Mouse (Mus musculus) lung, embryonic 14.5 days (tissue): ENCODE results near the gene Ppp2r3c. TPM values are rescaled to one million over a fixed set of nuclear protein-coding genes. Genes with fewer than 3 reads are reported as not detected.
"Not testable (repeated sequence)": the region's sequence is repeated elsewhere in the genome, so short reads cannot be mapped to it uniquely, and the experiment has no call there.

Experiments
- ATAC-seq: fragments of 200-750 bp; cut with Nextera tagmentation; 2 replicates; pipeline ENCODE4 v1.8.0; 2017; ENCODE audit warnings: mild to moderate bottlenecking, moderate TSS enrichment, moderate library complexity; ENCODE audit not compliant: insufficient read depth
- DNase-seq: peaks from one replicate; pipeline ENCODE4 v3.0.0-alpha.2; 2015
- H3K27ac ChIP-seq: fragments of 300-500 bp; sonication (generic); 2 replicates; pipeline ENCODE4 v1.5.1; 2014; ENCODE audit warnings: low read depth, mild to moderate bottlenecking, moderate library complexity
- H3K27me3 ChIP-seq: fragments of 300-500 bp; sonication (generic); 2 replicates; pipeline ENCODE4 v1.6.1; 2014; ENCODE audit warnings: low read length, control low read depth; ENCODE audit not compliant: insufficient read depth
- H3K36me3 ChIP-seq: fragments of 300-500 bp; sonication (generic); 2 replicates; pipeline ENCODE4 v1.6.1; 2014; ENCODE audit warnings: control low read depth; ENCODE audit not compliant: insufficient read depth
- H3K4me1 ChIP-seq: fragments of 300-500 bp; sonication (generic); 2 replicates; pipeline ENCODE4 v1.6.1; 2014; ENCODE audit warnings: antibody characterized with exemption, control low read depth; ENCODE audit not compliant: insufficient read depth
- H3K4me2 ChIP-seq: fragments of 300-500 bp; sonication (generic); 2 replicates; pipeline ENCODE4 v1.6.1; 2014; ENCODE audit warnings: mild to moderate bottlenecking
- H3K4me3 ChIP-seq: fragments of 300-500 bp; sonication (generic); 2 replicates; pipeline ENCODE4 v1.5.1; 2014; ENCODE audit warnings: low read depth, low read length
- H3K9ac ChIP-seq: fragments of 300-500 bp; sonication (generic); 2 replicates; pipeline ENCODE4 v1.6.1; 2014
- H3K9me3 ChIP-seq: fragments of 300-500 bp; sonication (generic); 2 replicates; pipeline ENCODE4 v1.6.1; 2016; ENCODE audit warnings: low read depth, low read length, control low read depth
- CTCF ChIP-seq: IDR thresholded peaks from 2 replicates; pipeline ENCODE4 v1.5.1; 2016; ENCODE audit warnings: antibody characterized with exemption, low read depth
- WGBS: fragments of 180-500 bp; shearing (Covaris S2); extraction: QIAGEN DNeasy Blood & Tissue Kit; methylation state at CpG from one replicate; pipeline ENCODE4 v1.1.7; 2014; 5-methylcytosine and 5-hydroxymethylcytosine counted together
- polyA plus RNA-seq: library from polyadenylated mRNA; unstranded; fragments of >200 nt; fragmentation: Nextera tagmentation; extraction: Ambion mirVana; gene quantifications from 2 replicates; pipeline ENCODE4 v1.2.1, GENCODE M21; 2014

The Ppp2r3c gene
- polyA plus RNA-seq, 1 experiment from 2014 or later: 14.8 TPM

DNA sequence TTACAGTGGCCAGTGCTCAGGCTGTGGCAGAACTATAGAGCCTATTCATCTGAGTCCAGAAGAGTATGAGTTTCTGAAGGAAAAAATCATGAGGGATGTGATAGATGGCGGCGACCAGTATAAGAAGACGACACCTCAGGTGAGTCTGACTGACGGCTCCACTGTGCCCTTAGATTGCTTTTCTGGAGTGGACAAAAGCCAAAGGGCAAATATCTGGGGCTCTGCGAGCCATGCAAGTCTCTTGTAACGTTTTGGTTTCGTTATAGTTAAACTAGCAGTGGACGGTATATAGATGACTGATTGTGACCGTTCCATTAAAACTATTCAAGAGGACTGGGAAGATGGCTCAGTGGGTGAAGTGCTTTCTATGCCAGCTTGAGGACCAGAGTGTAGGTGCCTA, 5.9 kb upstream of the Ppp2r3c start:
- Histone ChIP-seq H3K9me3 (no peaks in the 10 kb centered on the region), H3K4me3 (no peak overlapping the region), H3K9ac (no peak overlapping the region), H3K27ac (no peak overlapping the region), H3K36me3 (peaks cover 15% of the 10 kb centered on the region), H3K4me2 (no peak overlapping the region), H3K4me1 (no peaks in the 10 kb centered on the region), H3K27me3 (no peaks in the 10 kb centered on the region)
- DNase-seq (no peak), ATAC-seq (no peak)
- TF ChIP-seq CTCF: no peak
- WGBS: 87% methylated on average over 9 of the region's 9 CpGs

DNA sequence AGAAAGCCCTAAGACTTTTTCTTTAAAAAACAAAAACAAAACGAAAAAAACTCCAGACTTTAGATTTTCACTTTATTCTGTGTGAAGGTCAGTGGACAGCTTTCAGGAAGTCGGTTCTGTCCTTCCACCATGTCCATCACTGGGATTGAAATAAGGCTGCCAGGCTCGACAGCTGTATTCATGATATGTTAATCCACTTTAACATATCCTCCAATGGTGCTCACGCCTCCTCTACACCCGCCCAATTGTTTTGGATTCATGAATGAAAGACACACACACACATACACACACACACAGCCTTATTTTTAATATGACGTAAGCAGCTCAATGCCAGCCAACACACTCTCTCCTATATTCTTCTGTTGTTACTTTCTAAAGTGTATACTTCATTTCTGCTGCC, 4.8 kb upstream of the Ppp2r3c start:
- WGBS: 87% methylated on average over 6 of the region's 6 CpGs
- Histone ChIP-seq H3K27me3 (no peaks in the 10 kb centered on the region), H3K4me1 (no peaks in the 10 kb centered on the region), H3K4me2 (no peak overlapping the region), H3K4me3 (no peak overlapping the region), H3K9ac (no peak overlapping the region), H3K27ac (no peak overlapping the region), H3K9me3 (no peaks in the 10 kb centered on the region), H3K36me3 (peaks cover 15% of the 10 kb centered on the region)
- no peak for TF ChIP-seq CTCF
- DNase-seq: no peak
- no peak for ATAC-seq

DNA sequence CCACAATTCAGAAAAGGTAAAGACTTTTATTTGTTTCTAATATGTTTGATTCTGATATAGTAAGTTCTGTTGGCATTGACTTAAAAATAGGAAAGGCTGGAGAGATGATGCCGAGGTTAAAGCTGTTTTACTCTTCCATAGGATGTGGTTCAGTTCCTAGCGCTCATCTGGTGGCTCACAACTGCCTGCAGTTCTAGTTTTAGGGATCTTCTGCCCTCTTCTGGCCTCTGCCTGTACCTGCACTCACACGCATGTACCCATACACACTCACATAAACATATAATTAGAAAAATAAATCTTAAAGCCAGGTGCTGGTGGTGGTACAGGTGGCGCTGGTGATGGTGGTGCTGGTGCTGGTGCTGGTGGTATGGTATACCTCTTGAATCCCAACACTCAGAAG, 3.6 kb upstream of the Ppp2r3c start:
- H3K36me3 ChIP-seq: peaks cover 15% of the 10 kb centered on the region
- H3K4me3 ChIP-seq: no peak overlapping the region
- H3K9ac ChIP-seq: no peak overlapping the region
- TF ChIP-seq CTCF: no peak
- no peaks in the 10 kb centered on the region for H3K4me1 ChIP-seq
- no peak overlapping the region for H3K4me2 ChIP-seq
- ATAC-seq (no peak), DNase-seq (no peak)
- no peaks in the 10 kb centered on the region for H3K9me3 ChIP-seq
- H3K27me3 ChIP-seq: no peaks in the 10 kb centered on the region
- 91% methylated on average over 4 of the region's 4 CpGs for WGBS
- H3K27ac ChIP-seq: no peak overlapping the region

DNA sequence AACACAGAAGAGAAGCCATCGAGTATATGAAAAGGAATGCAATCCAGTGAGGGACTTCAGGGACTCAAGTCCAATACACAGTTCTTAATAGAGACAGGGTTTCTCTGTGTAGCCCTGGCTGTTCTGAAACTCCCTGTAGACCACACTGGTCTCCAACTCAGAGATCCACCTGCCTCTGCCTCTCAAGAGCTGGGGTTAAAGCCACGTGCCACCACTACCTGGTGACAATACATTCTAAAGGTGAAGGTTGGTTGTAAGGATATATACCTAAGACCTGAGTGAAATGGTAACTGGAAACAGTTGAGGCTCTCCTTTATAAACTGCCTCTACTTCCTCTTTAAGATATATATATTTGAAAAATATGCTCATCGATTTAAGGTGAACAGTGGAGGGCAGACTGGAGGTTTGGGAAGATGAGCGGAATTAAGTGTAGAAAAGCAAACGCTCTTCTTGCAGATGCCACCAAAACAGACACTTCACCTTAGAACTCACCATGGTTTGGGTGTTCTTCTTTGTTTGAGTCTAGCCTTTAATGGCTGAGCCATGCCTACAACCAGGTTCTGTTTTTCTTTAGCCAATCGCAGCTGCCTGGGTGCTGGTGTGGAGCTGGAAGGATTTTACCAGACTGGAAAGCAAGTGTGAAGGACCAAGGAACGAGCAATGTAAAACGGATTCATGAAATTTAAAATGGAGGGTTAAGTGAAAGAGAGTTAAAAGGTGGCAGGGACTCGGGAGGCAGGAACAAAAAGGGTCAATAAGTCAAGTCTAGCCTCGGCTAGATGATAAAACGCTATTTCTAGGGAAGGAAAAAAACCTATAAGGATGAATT, 1.1 kb downstream of the Ppp2r3c start:
- ATAC-seq: 0 out of 2 replicates have a peak, but pooled peaks have one; percentile 4
- peak; percentile 42 for DNase-seq
- Histone ChIP-seq H3K9ac (peak overlapping the region; percentile 49), H3K9me3 (no peaks in the 10 kb centered on the region), H3K4me3 (peak overlapping the region; percentile 48), H3K4me1 (peaks cover 7% of the 10 kb centered on the region; the same call in 1 of the 2 replicates), H3K27me3 (no peaks in the 10 kb centered on the region), H3K4me2 (peak overlapping the region; percentile 65), H3K36me3 (peaks cover 21% of the 10 kb centered on the region), H3K27ac (peak overlapping the region; percentile 85)
- WGBS: 38% methylated on average over 11 of the region's 11 CpGs
- TF ChIP-seq CTCF: no peak

DNA sequence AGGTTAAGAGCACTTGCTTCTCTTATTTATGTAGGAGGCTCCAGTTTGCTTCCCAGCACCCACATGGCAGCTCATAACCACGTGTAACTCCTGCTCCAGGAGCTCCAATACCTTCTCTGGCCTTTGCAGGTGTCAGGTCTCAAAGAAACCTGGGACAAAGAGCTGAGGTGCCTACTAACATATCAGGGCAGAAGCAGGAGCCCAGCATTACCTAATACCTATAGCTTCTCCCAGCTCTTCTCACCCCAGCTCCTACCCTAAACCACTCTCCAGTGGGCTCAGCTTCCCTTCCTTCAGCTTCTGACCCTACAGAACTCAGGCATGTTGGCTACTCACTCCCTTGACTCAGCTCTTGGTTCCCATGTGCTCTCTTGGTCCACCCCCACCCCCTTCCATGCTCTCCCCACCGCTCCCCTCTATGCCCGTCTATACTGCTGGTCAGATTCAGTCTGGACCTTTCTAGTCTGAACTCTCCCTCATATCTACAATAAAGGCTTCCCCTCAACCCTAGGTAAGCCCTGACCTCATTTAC, 1.9 kb downstream of the Ppp2r3c start:
- ATAC-seq (no peak), DNase-seq (no peak)
- Histone ChIP-seq H3K9me3 (no peaks in the 10 kb centered on the region), H3K27ac (no peak overlapping the region), H3K36me3 (peaks cover 21% of the 10 kb centered on the region), H3K4me2 (peak overlapping the region; percentile 65), H3K4me3 (peak overlapping the region; percentile 48; the same call in 1 of the 2 replicates), H3K27me3 (no peaks in the 10 kb centered on the region), H3K4me1 (peaks cover 7% of the 10 kb centered on the region; the same call in 1 of the 2 replicates), H3K9ac (no peak overlapping the region)
- 77% methylated on average over 3 of the region's 3 CpGs for WGBS
- TF ChIP-seq CTCF: no peak

DNA sequence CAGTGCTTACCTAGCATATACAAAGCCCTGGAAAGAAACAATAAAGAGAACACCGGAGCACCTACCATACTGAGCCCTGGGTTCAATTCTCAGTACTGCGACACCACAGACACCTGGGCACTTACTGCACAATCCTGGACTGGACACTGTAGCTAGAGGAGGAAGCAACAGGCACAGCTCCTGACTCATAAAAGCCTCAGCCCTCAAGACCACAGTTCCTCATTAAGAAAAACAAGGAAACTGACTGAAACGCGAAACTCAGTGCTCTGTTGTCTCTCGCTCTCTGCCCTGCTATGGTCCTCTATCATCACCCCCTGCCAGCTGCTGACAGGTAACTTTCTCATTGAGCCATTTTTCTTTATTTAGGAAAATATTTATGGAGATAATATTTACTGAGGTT, 3.5 kb downstream of the Ppp2r3c start, which contains the start of gene 1110008L16Rik:
TSS of gene 1110008L16Rik (plus strand) at position 242 of the 400 bp plus-strand sequence.
- Histone ChIP-seq H3K4me3 (no peak within 1 kb of the TSS), H3K4me2 (no peak within 1 kb of the TSS), H3K4me1 (peaks cover 7% of the 10 kb centered on the region; the same call in 1 of the 2 replicates), H3K9me3 (no peaks in the 10 kb centered on the region), H3K9ac (no peak within 1 kb of the TSS), H3K27ac (no peak within 1 kb of the TSS), H3K27me3 (no peaks in the 10 kb centered on the region), H3K36me3 (peaks cover 32% of the 10 kb centered on the region)
- no peak for TF ChIP-seq CTCF
- WGBS: 82% methylated on average over 5 of the region's 5 CpGs
- DNase-seq (no peak), ATAC-seq (no peak)

DNA sequence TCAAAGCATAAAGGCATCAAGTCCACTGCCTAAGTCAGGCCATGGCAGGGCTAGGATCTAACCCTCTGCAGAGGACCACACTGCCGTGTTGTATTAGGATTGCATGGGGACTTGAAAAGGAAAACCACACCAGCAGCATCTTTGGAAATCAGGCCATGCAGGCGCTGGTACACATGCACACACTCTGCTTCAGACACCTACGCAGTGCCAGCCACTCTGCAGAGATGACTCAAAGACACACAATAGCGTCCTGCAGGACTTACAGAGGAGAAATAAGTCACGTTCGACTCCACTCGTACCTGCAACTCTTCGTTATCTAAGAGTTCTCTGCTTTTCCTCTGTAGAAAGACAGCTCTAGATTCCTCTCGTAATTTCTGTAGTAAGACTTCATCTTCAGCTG, 4.7 kb downstream of the Ppp2r3c start:
- no peak for TF ChIP-seq CTCF
- peaks cover 39% of the 10 kb centered on the region for H3K36me3 ChIP-seq

DNA sequence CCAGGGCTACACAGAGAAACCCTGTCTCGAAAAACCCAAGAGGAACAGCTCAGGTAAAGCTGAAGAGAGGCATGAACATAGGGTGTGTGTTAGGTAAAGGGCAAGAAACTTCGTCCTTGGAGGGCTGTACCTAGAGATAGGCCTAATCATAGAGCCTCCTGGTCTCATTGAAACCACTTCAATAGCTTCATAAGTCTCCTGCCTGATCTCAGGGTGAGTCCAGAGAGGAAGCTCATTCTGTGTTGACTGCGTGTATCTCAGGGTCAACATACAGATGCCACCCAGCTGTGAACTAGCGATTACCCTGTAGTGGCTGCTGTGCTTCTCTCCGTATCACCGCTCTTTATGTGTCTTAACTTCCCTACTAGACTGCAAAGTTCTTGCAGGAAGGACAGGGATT, 25.2 kb downstream of the Ppp2r3c start:
- not testable (repeated sequence) for H3K27ac ChIP-seq, H3K4me3 ChIP-seq, H3K9me3 ChIP-seq, H3K4me1 ChIP-seq, H3K4me2 ChIP-seq, DNase-seq, ATAC-seq, H3K9ac ChIP-seq, H3K36me3 ChIP-seq, H3K27me3 ChIP-seq
- WGBS: 91% methylated on average over 3 of the region's 6 CpGs

More for the DNA sequence above, 4.7 kb downstream of the Ppp2r3c start:
- Histone ChIP-seq H3K9ac (no peak overlapping the region), H3K4me2 (no peak overlapping the region), H3K4me1 (peaks cover 7% of the 10 kb centered on the region; the same call in 1 of the 2 replicates), H3K4me3 (no peak overlapping the region), H3K27me3 (no peaks in the 10 kb centered on the region), H3K9me3 (no peaks in the 10 kb centered on the region), H3K27ac (no peak overlapping the region)
- DNase-seq (no peak), ATAC-seq (no peak)
- WGBS: 91% methylated on average over 9 of the region's 9 CpGs
